Comparison of ENCODE assay signal across 8 mouse cellular contexts in genomic region chr8:77629858-77630537, GRCm38 (mm10). TPM values are rescaled to one million over a fixed set of nuclear protein-coding genes. Genes with fewer than 3 reads are reported as not detected.
A peak's percentile ranks its signal among the peaks of the same experiment; 100 is the strongest.
DNase-seq lines count a peak whose midpoint lies in the region; ATAC-seq and TF ChIP-seq lines count a peak whose summit lies in the region.

No protein-coding gene starts in this region.

- in situ Hi-C loops in CH12.LX (cut with MboI; ENCODE audit: low pct_ligation_motif_present, low pct_unique_long_range_greater_than_20kb, low sequenced_read_pairs), result loop anchor here (10.0 kb wide), 1 partner anchor 375 kb away; no protein-coding TSS in a partner anchor

- no peaks in the 10 kb centered on the region for H3K27me3 ChIP-seq in CH12.LX (replicated peaks)
- H3K27me3 ChIP-seq in forebrain, embryonic 10.5 days (ENCODE audit: poor library complexity, severe bottlenecking), result no peaks in the 10 kb centered on the region
- no peaks in the 10 kb centered on the region for H3K27me3 ChIP-seq in lung, embryonic 15.5 days
- no peaks in the 10 kb centered on the region for H3K27me3 ChIP-seq in thymus, adult 2 months (ENCODE audit: control insufficient read depth, insufficient read depth, low read length)

- ATAC-seq in lung, embryonic 15.5 days (ENCODE audit: borderline replicate concordance, extremely low read depth, low FRiP score, low TSS enrichment), result peak; percentile 53; the same call in 1 of the 2 replicates

- no peak overlapping the region for H3K4me3 ChIP-seq in CH12.LX (replicated peaks in 1 of 3; ENCODE audit: low read depth in 2 of 3, low read length in 2 of 3, poor library complexity in 1 of 3)
- no peak overlapping the region for H3K4me3 ChIP-seq in forebrain, embryonic 10.5 days
- no peak overlapping the region for H3K4me3 ChIP-seq in lung, embryonic 15.5 days
- no peak overlapping the region for H3K4me3 ChIP-seq in thymus, adult 2 months (ENCODE audit: control insufficient read depth, insufficient read depth, low read length)

- no peaks in the 10 kb centered on the region for H3K36me3 ChIP-seq in CH12.LX (replicated peaks in 1 of 2; ENCODE audit: control insufficient read depth in 1 of 2, insufficient read depth in 1 of 2, low read length in 1 of 2)
- H3K36me3 ChIP-seq in forebrain, embryonic 10.5 days (replicated peaks), result no peaks in the 10 kb centered on the region
- H3K36me3 ChIP-seq in lung, embryonic 15.5 days, result no peaks in the 10 kb centered on the region
- no peaks in the 10 kb centered on the region for H3K36me3 ChIP-seq in thymus, adult 2 months (ENCODE audit: control insufficient read depth, insufficient read depth, low read length)

- dilution Hi-C loops in CH12.LX (cut with MboI; ENCODE audit: extremely low pct_ligation_motif_present, extremely low pct_unique_long_range_greater_than_20kb, low sequenced_read_pairs), result no loop called here

- TF ChIP-seq CTCF in CH12.LX (conservative IDR thresholded peaks at IDR 0.05 in 1 of 2, IDR thresholded peaks at IDR 0.05 in 1 of 2; ENCODE audit: low read depth in 2 of 2, low read length in 2 of 2), result peak; percentile 67 to 94
- TF ChIP-seq CTCF in brain, embryonic 14.5 days (IDR thresholded peaks at IDR 0.05; ENCODE audit: borderline replicate concordance, extremely low read depth, insufficient read depth, insufficient read length), result peak; percentile 98
- peak; percentile 85 for TF ChIP-seq CTCF in thymus, adult 2 months (IDR thresholded peaks at IDR 0.05; ENCODE audit: borderline replicate concordance, control insufficient read depth, extremely low read depth, insufficient read depth, low read length, poor library complexity)

- peaks cover 0 to 8% of the 10 kb centered on the region in 2 experiments; a peak in 2 of 4 replicates for H3K4me1 ChIP-seq in CH12.LX (ENCODE audit: control insufficient read depth in 1 of 2, insufficient read depth in 2 of 2)
- peaks cover 5% of the 10 kb centered on the region for H3K4me1 ChIP-seq in forebrain, embryonic 10.5 days
- peaks cover 14% of the 10 kb centered on the region for H3K4me1 ChIP-seq in lung, embryonic 15.5 days
- H3K4me1 ChIP-seq in thymus, adult 2 months (replicated peaks; ENCODE audit: control insufficient read depth, insufficient read depth, low read length), result no peaks in the 10 kb centered on the region

- intact Hi-C loops in heart, postnatal 25 days (cut with DNase I), result loop anchor here (1.0 to 10.0 kb wide), 4 partner anchors 92 to 495 kb away; partner anchors contain the start of gene Ednra

- WGBS in forebrain, embryonic 10.5 days, result 19% methylated on average over 15 of the region's 15 CpGs
- WGBS in large intestine, adult 2 months, result 16% methylated on average over 15 of the region's 15 CpGs
- 18% methylated on average over 15 of the region's 15 CpGs for WGBS in lung, embryonic 15.5 days
- WGBS in thymus, adult 2 months, result 20% methylated on average over 15 of the region's 15 CpGs

- TF ChIP-seq RAD21 in CH12.LX (IDR thresholded peaks at IDR 0.05; ENCODE audit: low read depth, low read length), result peak; percentile 95

- H3K27ac ChIP-seq in CH12.LX (ENCODE audit: insufficient read depth, low read depth), result no peak overlapping the region
- H3K27ac ChIP-seq in forebrain, embryonic 10.5 days, result no peak overlapping the region
- H3K27ac ChIP-seq in lung, embryonic 15.5 days, result peak overlapping the region; percentile 54
- no peak overlapping the region for H3K27ac ChIP-seq in thymus, adult 2 months (ENCODE audit: control insufficient read depth, insufficient read depth, low read length)

- H3K4me2 ChIP-seq in CH12.LX (ENCODE audit: insufficient read depth, low read depth, poor library complexity, severe bottlenecking), result peak overlapping the region; percentile 55
- H3K4me2 ChIP-seq in lung, embryonic 15.5 days, result no peak overlapping the region

- H3K9me3 ChIP-seq in CH12.LX (replicated peaks; ENCODE audit: low read length), result no peaks in the 10 kb centered on the region
- no peaks in the 10 kb centered on the region for H3K9me3 ChIP-seq in forebrain, embryonic 10.5 days
- no peaks in the 10 kb centered on the region for H3K9me3 ChIP-seq in lung, embryonic 15.5 days

- TF ChIP-seq EP300 in CH12.LX (IDR thresholded peaks at IDR 0.05; ENCODE audit: low read length), result no peak

- TF ChIP-seq POLR2A in CH12.LX (IDR thresholded peaks at IDR 0.05; ENCODE audit: low read depth, low read length), result no peak
- TF ChIP-seq POLR2A in brain, embryonic 14.5 days (IDR thresholded peaks at IDR 0.05; ENCODE audit: borderline replicate concordance, extremely low read depth, insufficient read depth, insufficient read length, poor library complexity, severe bottlenecking), result no peak
- no peak for TF ChIP-seq POLR2A in thymus, adult 2 months (IDR thresholded peaks at IDR 0.05; ENCODE audit: control insufficient read depth, extremely low read depth, insufficient read depth, low read length, poor library complexity)

- H3K9ac ChIP-seq in CH12.LX (ENCODE audit: insufficient read depth, low read depth), result no peak overlapping the region
- H3K9ac ChIP-seq in lung, embryonic 15.5 days, result no peak overlapping the region

- H3K79me2 ChIP-seq in CH12.LX (replicated peaks; ENCODE audit: control insufficient read depth, extremely low read depth, insufficient read depth, poor library complexity, severe bottlenecking), result no peaks in the 10 kb centered on the region

- DNase-seq in CH12.LX (ENCODE audit: extremely low read depth), result peak; percentile 74
- peak; percentile 91 for DNase-seq in brain, embryonic 14.5 days (ENCODE audit: low read depth)
- peak; percentile 80 for DNase-seq in forebrain, embryonic 10.5 days (ENCODE audit: extremely low spot score, low spot score)
- DNase-seq in heart, postnatal 25 days (ENCODE audit: low spot score), result peak; percentile 39
- peak; percentile 22 for DNase-seq in large intestine, adult 2 months (ENCODE audit: low read depth, low spot score)
- DNase-seq in ovary, postnatal 10 days (ENCODE audit: low spot score), result peak; percentile 70
- DNase-seq in thymus, adult 2 months, result peak; percentile 76

TF ChIP-seq in CH12.LX, 34 proteins besides CTCF, POLR2A, EP300 and RAD21 (continues in another document):
- TF ChIP-seq MAZ (IDR thresholded peaks at IDR 0.05; ENCODE audit: low read depth, low read length) (0 out of 2 replicates have a peak, but pooled peaks have one; percentile 28), MXI1 (IDR thresholded peaks at IDR 0.05; ENCODE audit: low read depth, low read length) (no peak), SMC3 (IDR thresholded peaks at IDR 0.05; ENCODE audit: low read depth, low read length) (peak; percentile 90), CHD2 (IDR thresholded peaks at IDR 0.05; ENCODE audit: low read length) (no peak), POLR2AphosphoS2 (IDR thresholded peaks at IDR 0.05; ENCODE audit: low read depth, low read length) (no peak), CHD1 (IDR thresholded peaks at IDR 0.05; ENCODE audit: low read depth, low read length) (no peak), TCF12 (IDR thresholded peaks at IDR 0.05; ENCODE audit: low read depth, low read length) (peak; percentile 25; the same call in 1 of the 2 replicates), JUND (conservative IDR thresholded peaks at IDR 0.05; ENCODE audit: low read depth, low read length) (no peak), E2F4 (IDR thresholded peaks at IDR 0.05; ENCODE audit: insufficient replicate concordance, low read depth, low read length) (no peak), MAX (IDR thresholded peaks at IDR 0.05; ENCODE audit: low read length) (peak; percentile 47; the same call in 1 of the 2 replicates), USF2 (conservative IDR thresholded peaks at IDR 0.05; ENCODE audit: low read depth, low read length) (no peak), GABPA (IDR thresholded peaks at IDR 0.05; ENCODE audit: insufficient replicate concordance, low read depth, low read length) (no peak), ELF1 (IDR thresholded peaks at IDR 0.05; ENCODE audit: low read depth, low read length) (no peak), NRF1 (IDR thresholded peaks at IDR 0.05; ENCODE audit: low read depth, low read length) (0 out of 2 replicates have a peak, but pooled peaks have one; percentile 24), JUN (IDR thresholded peaks at IDR 0.05; ENCODE audit: insufficient read depth, low read depth, low read length) (no peak), PAX5 (IDR thresholded peaks at IDR 0.05; ENCODE audit: low read length) (no peak), USF1 (IDR thresholded peaks at IDR 0.05; ENCODE audit: low read depth, low read length) (no peak), KAT2A (IDR thresholded peaks at IDR 0.05; ENCODE audit: insufficient replicate concordance, low read length) (no peak), ZNF384 (IDR thresholded peaks at IDR 0.05; ENCODE audit: low read depth, low read length) (no peak), SIN3A (IDR thresholded peaks at IDR 0.05; ENCODE audit: low read length) (no peak), ZMIZ1 (IDR thresholded peaks at IDR 0.05; ENCODE audit: low read depth, low read length) (no peak), MYC (IDR thresholded peaks at IDR 0.05; ENCODE audit: low read depth, low read length) (no peak), RCOR1 (conservative IDR thresholded peaks at IDR 0.05; ENCODE audit: low read depth, low read length) (no peak), ETS1 (conservative IDR thresholded peaks at IDR 0.05; ENCODE audit: low read depth, low read length) (no peak), ZC3H11A (IDR thresholded peaks at IDR 0.05; ENCODE audit: low read depth, low read length) (peak; percentile 43; the same call in 1 of the 2 replicates), MEF2A (IDR thresholded peaks at IDR 0.05; ENCODE audit: borderline replicate concordance, low read depth, low read length) (no peak), TBP (conservative IDR thresholded peaks at IDR 0.05; ENCODE audit: low read depth, low read length) (no peak), HCFC1 (IDR thresholded peaks at IDR 0.05; ENCODE audit: low read depth, low read length) (no peak), BHLHE40 (IDR thresholded peaks at IDR 0.05; ENCODE audit: low read depth, low read length) (0 out of 2 replicates have a peak, but pooled peaks have one; percentile 21), MAFK (IDR thresholded peaks at IDR 0.05; ENCODE audit: insufficient replicate concordance, low read length) (no peak), NELFE (IDR thresholded peaks at IDR 0.05; ENCODE audit: low read depth, low read length) (no peak)

RNA-seq across cellular contexts. Expression of gene Tmem184c, which starts 19.5 kb away (rescaled TPM):
- 25.1 and 29.0 TPM in 2 replicates for total RNA-seq in CH12.LX (2012; rRNA removed)
- total RNA-seq in CH12.LX (2014; rRNA removed), result 53.2 and 60.4 TPM in 2 replicates
- polyA plus RNA-seq in CH12.LX (2012; ENCODE audit: insufficient read length, low read depth), result 29.1 and 29.5 TPM in 2 replicates
- 44.5 and 46.6 TPM in 2 replicates for polyA plus RNA-seq in brain, embryonic 14.5 days (2012; rRNA removed)
- polyA plus RNA-seq in forebrain, embryonic 10.5 days (2016; fragmentation: Nextera tagmentation; extraction: Ambion mirVana), result 44.3 and 47.2 TPM in 2 replicates
- total RNA-seq in heart, postnatal 25 days (2021), result 10 to 100 TPM; 11.1 to 15.4 TPM
- polyA plus RNA-seq in large intestine, adult 2 months (2012; rRNA removed), result 1.4 and 2.9 TPM in 2 replicates
- 31.3 and 32.3 TPM in 2 replicates for polyA plus RNA-seq in lung, embryonic 15.5 days (2015; fragmentation: Nextera tagmentation; extraction: Ambion mirVana)
- 15.3 and 15.7 TPM in 2 replicates for polyA plus RNA-seq in thymus, adult 2 months (2012; rRNA removed)

Comparison
In these comparisons a context has a peak if more than half of its experiments do, and no peak if none do; other contexts are left out.
1. DNase-seq: peak in every context shown above with its lines; median percentile 91 in brain, embryonic 14.5 days; 80 in forebrain, embryonic 10.5 days; 76 in thymus, adult 2 months; 74 in CH12.LX; 70 in ovary, postnatal 10 days; 39 in heart, postnatal 25 days; 22 in large intestine, adult 2 months.